Mouse (Mus musculus): ENCODE data around the gene Ppp1r9a. TPM values are rescaled to one million over a fixed set of nuclear protein-coding genes. Genes with fewer than 3 reads are reported as not detected.

Ppp1r9a gene
- total and polyA plus RNA-seq, 3 experiments: 1.0 TPM; not detected in 2

- no peak for TF ChIP-seq CHD2 (IDR thresholded peaks at IDR 0.05; ENCODE audit: low read length)
- Histone ChIP-seq H3K27me3 (replicated peaks) (no peaks in the 10 kb centered on the region), H3K9ac (ENCODE audit: insufficient read depth, low read depth) (no peak overlapping the region), H3K27ac (ENCODE audit: insufficient read depth, low read depth) (no peak overlapping the region), H3K9me3 (replicated peaks; ENCODE audit: low read length) (no peaks in the 10 kb centered on the region), H3K4me3 (replicated peaks in 1 of 3; ENCODE audit: low read depth in 2 of 3, low read length in 2 of 3, poor library complexity in 1 of 3) (no peak overlapping the region), H3K79me2 (replicated peaks; ENCODE audit: control insufficient read depth, extremely low read depth, insufficient read depth, poor library complexity, severe bottlenecking) (no peaks in the 10 kb centered on the region), H3K36me3 (replicated peaks in 1 of 2; ENCODE audit: control insufficient read depth in 1 of 2, insufficient read depth in 1 of 2, low read length in 1 of 2) (no peaks in the 10 kb centered on the region), H3K4me1 (ENCODE audit: control insufficient read depth in 1 of 2, insufficient read depth in 2 of 2) (peaks cover 9 to 12% of the 10 kb centered on the region in 2 experiments), H3K4me2 (ENCODE audit: insufficient read depth, low read depth, poor library complexity, severe bottlenecking) (0 out of 2 replicates have a peak overlapping the region, but pooled peaks have one; percentile 46)
- DNase-seq (ENCODE audit: extremely low read depth): no peak
- dilution Hi-C loops (cut with MboI; ENCODE audit: extremely low pct_ligation_motif_present, extremely low pct_unique_long_range_greater_than_20kb, low sequenced_read_pairs): no loop called here
- in situ Hi-C loops (cut with MboI; ENCODE audit: low pct_ligation_motif_present, low pct_unique_long_range_greater_than_20kb, low sequenced_read_pairs): loop anchor here (25.0 kb wide), 1 partner anchor 248 kb away; the partner anchor contains the start of gene Asb4
Measured at GRCm38 (mm10) chr6:5139666-5140065, 236.9 kb downstream of the Ppp1r9a start.

- Histone ChIP-seq H3K27me3 (replicated peaks) (no peaks in the 10 kb centered on the region), H3K36me3 (replicated peaks in 1 of 2; ENCODE audit: control insufficient read depth in 1 of 2, insufficient read depth in 1 of 2, low read length in 1 of 2) (no peaks in the 10 kb centered on the region), H3K4me2 (ENCODE audit: insufficient read depth, low read depth, poor library complexity, severe bottlenecking) (peak overlapping the region; percentile 24), H3K4me1 (ENCODE audit: control insufficient read depth in 1 of 2, insufficient read depth in 2 of 2) (peaks cover 0 to 5% of the 10 kb centered on the region in 2 experiments; a peak in 1 of 4 replicates), H3K9me3 (replicated peaks; ENCODE audit: low read length) (no peaks in the 10 kb centered on the region), H3K27ac (ENCODE audit: insufficient read depth, low read depth) (no peak overlapping the region), H3K4me3 (replicated peaks in 1 of 3; ENCODE audit: low read depth in 2 of 3, low read length in 2 of 3, poor library complexity in 1 of 3) (no peak overlapping the region), H3K79me2 (replicated peaks; ENCODE audit: control insufficient read depth, extremely low read depth, insufficient read depth, poor library complexity, severe bottlenecking) (no peaks in the 10 kb centered on the region), H3K9ac (ENCODE audit: insufficient read depth, low read depth) (no peak overlapping the region)
- DNase-seq (ENCODE audit: extremely low read depth): no peak
- TF ChIP-seq E2F4 (IDR thresholded peaks at IDR 0.05; ENCODE audit: insufficient replicate concordance, low read depth, low read length) (no peak), JUN (IDR thresholded peaks at IDR 0.05; ENCODE audit: insufficient read depth, low read depth, low read length) (no peak)
- in situ Hi-C loops (cut with MboI; ENCODE audit: low pct_ligation_motif_present, low pct_unique_long_range_greater_than_20kb, low sequenced_read_pairs) (loop anchor here (25.0 kb wide), 1 partner anchor 240 kb away; the partner anchor contains the start of gene Asb4), dilution Hi-C loops (cut with MboI; ENCODE audit: extremely low pct_ligation_motif_present, extremely low pct_unique_long_range_greater_than_20kb, low sequenced_read_pairs) (no loop called here)
Measured at GRCm38 (mm10) chr6:5147488-5148142, 244.9 kb downstream of the Ppp1r9a start.

GRCm38 (mm10) chr6:5149941-5150340 is 247.2 kb downstream of the Ppp1r9a start:
- H3K27me3 ChIP-seq (replicated peaks): no peaks in the 10 kb centered on the region
- no peak overlapping the region for H3K4me3 ChIP-seq (replicated peaks in 1 of 3; ENCODE audit: low read depth in 2 of 3, low read length in 2 of 3, poor library complexity in 1 of 3)
- H3K4me2 ChIP-seq (ENCODE audit: insufficient read depth, low read depth, poor library complexity, severe bottlenecking): no peak overlapping the region
- no peak overlapping the region for H3K27ac ChIP-seq (ENCODE audit: insufficient read depth, low read depth)
- H3K9me3 ChIP-seq (replicated peaks; ENCODE audit: low read length): no peaks in the 10 kb centered on the region
- dilution Hi-C loops (cut with MboI; ENCODE audit: extremely low pct_ligation_motif_present, extremely low pct_unique_long_range_greater_than_20kb, low sequenced_read_pairs): no loop called here
- TF ChIP-seq ZNF384 (IDR thresholded peaks at IDR 0.05; ENCODE audit: low read depth, low read length) (no peak), NRF1 (IDR thresholded peaks at IDR 0.05; ENCODE audit: low read depth, low read length) (no peak), RAD21 (IDR thresholded peaks at IDR 0.05; ENCODE audit: low read depth, low read length) (no peak), POLR2A (IDR thresholded peaks at IDR 0.05; ENCODE audit: low read depth, low read length) (no peak), SMC3 (IDR thresholded peaks at IDR 0.05; ENCODE audit: low read depth, low read length) (no peak), HCFC1 (IDR thresholded peaks at IDR 0.05; ENCODE audit: low read depth, low read length) (no peak), ETS1 (conservative IDR thresholded peaks at IDR 0.05; ENCODE audit: low read depth, low read length) (no peak), MYC (IDR thresholded peaks at IDR 0.05; ENCODE audit: low read depth, low read length) (no peak), GABPA (IDR thresholded peaks at IDR 0.05; ENCODE audit: insufficient replicate concordance, low read depth, low read length) (no peak), JUN (IDR thresholded peaks at IDR 0.05; ENCODE audit: insufficient read depth, low read depth, low read length) (no peak), ZMIZ1 (IDR thresholded peaks at IDR 0.05; ENCODE audit: low read depth, low read length) (no peak), TCF12 (IDR thresholded peaks at IDR 0.05; ENCODE audit: low read depth, low read length) (no peak), IRF4 (IDR thresholded peaks at IDR 0.05; ENCODE audit: low read depth, low read length) (no peak), CHD2 (IDR thresholded peaks at IDR 0.05; ENCODE audit: low read length) (no peak), MAX (IDR thresholded peaks at IDR 0.05; ENCODE audit: low read length) (no peak), POLR2AphosphoS2 (IDR thresholded peaks at IDR 0.05; ENCODE audit: low read depth, low read length) (no peak), NELFE (IDR thresholded peaks at IDR 0.05; ENCODE audit: low read depth, low read length) (no peak)
- in situ Hi-C loops (cut with MboI; ENCODE audit: low pct_ligation_motif_present, low pct_unique_long_range_greater_than_20kb, low sequenced_read_pairs): loop anchor here (25.0 kb wide), 1 partner anchor 237 kb away; the partner anchor contains the start of gene Asb4
- H3K9ac ChIP-seq (ENCODE audit: insufficient read depth, low read depth): no peak overlapping the region
- H3K79me2 ChIP-seq (replicated peaks; ENCODE audit: control insufficient read depth, extremely low read depth, insufficient read depth, poor library complexity, severe bottlenecking): no peaks in the 10 kb centered on the region
- peaks cover 0 to 5% of the 10 kb centered on the region in 2 experiments; a peak in 1 of 4 replicates for H3K4me1 ChIP-seq (ENCODE audit: control insufficient read depth in 1 of 2, insufficient read depth in 2 of 2)
- H3K36me3 ChIP-seq (replicated peaks in 1 of 2; ENCODE audit: control insufficient read depth in 1 of 2, insufficient read depth in 1 of 2, low read length in 1 of 2): no peaks in the 10 kb centered on the region
- DNase-seq (ENCODE audit: extremely low read depth): no peak

Data from CH12.LX (cell line).